Mouse (Mus musculus) midbrain, embryonic 13.5 days (tissue): ENCODE measurements at regions not wholly inside any gene's neighbourhood (a gene's known extent, or its start where the extent isn't known, plus 50 kb on each side); places are given as distances from the start of the nearest gene placed in this dataset.
"Not testable (repeated sequence)": the region's sequence is repeated elsewhere in the genome, so short reads cannot be mapped to it uniquely, and the experiment has no call there.

Experiments used
- ATAC-seq: fragments of 200-750 bp; cut with Nextera tagmentation; 2 replicates; pipeline ENCODE4 v1.8.0; 2017; ENCODE audit warnings: mild to moderate bottlenecking, moderate TSS enrichment, moderate library complexity
- H3K27ac ChIP-seq: fragments of 300-500 bp; sonication (generic); 2 replicates; pipeline ENCODE4 v1.5.1; 2015; ENCODE audit warnings: inconsistent platforms, mild to moderate bottlenecking, moderate library complexity
- H3K27me3 ChIP-seq: fragments of 300-500 bp; sonication (generic); 2 replicates; pipeline ENCODE4 v1.6.1; 2015; ENCODE audit warnings: mild to moderate bottlenecking, inconsistent platforms
- H3K36me3 ChIP-seq: fragments of 300-500 bp; sonication (generic); 2 replicates; pipeline ENCODE4 v1.6.1; 2015; ENCODE audit warnings: mild to moderate bottlenecking, inconsistent platforms
- H3K4me1 ChIP-seq: fragments of 300-500 bp; sonication (generic); replicated peaks from 2 replicates; pipeline ENCODE4 v1.6.1; 2015; ENCODE audit warnings: inconsistent platforms
- H3K4me2 ChIP-seq: fragments of 300-500 bp; sonication (generic); replicated peaks from 2 replicates; pipeline ENCODE4 v1.6.1; 2015; ENCODE audit warnings: moderate library complexity, mild to moderate bottlenecking, inconsistent platforms
- H3K4me3 ChIP-seq: fragments of 300-500 bp; sonication (generic); replicated peaks from 2 replicates; pipeline ENCODE4 v1.5.1; 2015; ENCODE audit warnings: mild to moderate bottlenecking, inconsistent platforms
- H3K9ac ChIP-seq: fragments of 300-500 bp; sonication (generic); replicated peaks from 2 replicates; pipeline ENCODE4 v1.6.1; 2015; ENCODE audit warnings: mild to moderate bottlenecking, inconsistent platforms
- H3K9me3 ChIP-seq: fragments of 300-500 bp; sonication (generic); 2 replicates; pipeline ENCODE4 v1.6.1; 2016; ENCODE audit warnings: mild to moderate bottlenecking, inconsistent platforms
- WGBS: fragments of 180-500 bp; shearing (Covaris S2); methylation state at CpG from one replicate; pipeline ENCODE4 v1.1.7; 2015; 5-methylcytosine and 5-hydroxymethylcytosine counted together

DNA sequence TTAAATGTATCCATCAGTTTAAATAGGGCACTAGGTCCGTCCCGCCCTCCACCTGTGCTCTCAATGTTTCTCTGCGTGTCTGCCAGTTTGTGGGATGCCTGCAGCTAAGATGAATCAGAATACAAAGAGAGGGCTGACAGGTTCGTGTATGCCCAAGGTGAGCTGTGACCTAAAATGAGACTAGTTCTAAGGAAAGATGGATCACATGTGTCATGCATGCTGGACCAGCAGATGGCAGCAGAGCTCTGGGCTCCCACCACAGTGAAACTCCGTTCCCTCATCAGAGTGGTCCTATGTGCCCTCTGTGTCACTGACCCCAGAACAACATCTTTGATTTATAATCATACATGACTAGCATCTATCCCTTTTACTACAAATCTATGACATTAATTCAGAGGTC, 180.3 kb downstream of the 1700010I14Rik start:
- no peaks in the 10 kb centered on the region for H3K9me3 ChIP-seq
- H3K4me3 ChIP-seq: peak overlapping the region; percentile 50
- no peaks in the 10 kb centered on the region for H3K36me3 ChIP-seq
- peak overlapping the region; percentile 75 for H3K9ac ChIP-seq
- peak; percentile 74 for ATAC-seq
- H3K4me1 ChIP-seq: peaks cover 31% of the 10 kb centered on the region
- no peaks in the 10 kb centered on the region for H3K27me3 ChIP-seq
- 2% methylated on average over 5 of the region's 5 CpGs for WGBS
- H3K27ac ChIP-seq: peak overlapping the region; percentile 91
- H3K4me2 ChIP-seq: peak overlapping the region; percentile 90

DNA sequence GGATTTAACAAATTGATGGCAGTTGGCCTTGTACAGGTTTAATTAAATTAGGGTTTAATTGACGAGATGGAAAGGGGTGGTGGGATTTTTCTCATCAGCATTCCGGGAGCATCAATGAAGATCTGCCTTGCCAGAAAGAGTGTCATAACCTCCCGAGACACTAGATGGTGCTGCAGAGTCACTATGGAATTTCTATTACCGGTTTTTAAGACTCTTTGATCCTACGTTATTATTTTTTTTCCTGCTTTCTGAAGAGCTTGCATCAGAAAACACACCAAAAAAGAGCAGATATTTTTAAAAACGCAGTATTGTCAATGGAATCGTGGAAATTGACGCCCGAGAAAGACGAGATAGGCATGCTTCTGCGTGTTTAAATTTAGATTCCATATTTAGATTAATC, 181.2 kb downstream of the 1700010I14Rik start:
- Histone ChIP-seq H3K27ac (peak overlapping the region; percentile 51; the same call in 1 of the 2 replicates), H3K36me3 (no peaks in the 10 kb centered on the region), H3K9me3 (no peaks in the 10 kb centered on the region; the same call in 1 of the 2 replicates), H3K9ac (0 out of 2 replicates have a peak overlapping the region, but pooled peaks have one; percentile 3), H3K4me3 (no peak overlapping the region), H3K27me3 (no peaks in the 10 kb centered on the region), H3K4me1 (peaks cover 31% of the 10 kb centered on the region), H3K4me2 (peak overlapping the region; percentile 31)
- 15% methylated on average over 11 of the region's 11 CpGs for WGBS
- no peak for ATAC-seq

DNA sequence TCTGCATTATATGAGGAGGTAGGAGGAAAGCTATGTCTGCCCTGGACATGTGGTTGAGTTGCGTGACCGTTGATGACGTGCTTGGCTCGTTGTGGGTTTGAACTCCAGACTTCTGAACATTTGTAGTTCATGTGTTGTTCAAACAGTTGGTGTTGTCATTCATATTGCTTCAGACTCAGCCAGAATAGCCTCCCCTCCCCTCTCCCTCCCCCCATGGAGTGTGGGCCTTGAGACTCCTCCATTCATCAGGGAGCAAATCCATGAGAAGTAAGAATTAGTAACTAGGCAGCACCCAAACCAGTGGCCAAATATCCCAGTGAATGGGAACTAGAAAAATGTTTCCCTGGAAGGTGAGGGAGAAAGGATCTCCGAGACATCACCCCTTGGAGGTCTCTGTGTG, 209.0 kb downstream of the 1700010I14Rik start:
- H3K9me3 ChIP-seq: no peaks in the 10 kb centered on the region
- H3K4me3 ChIP-seq: no peak overlapping the region
- H3K36me3 ChIP-seq: no peaks in the 10 kb centered on the region
- no peak overlapping the region for H3K27ac ChIP-seq
- H3K27me3 ChIP-seq: no peaks in the 10 kb centered on the region
- H3K4me1 ChIP-seq: no peaks in the 10 kb centered on the region
- no peak overlapping the region for H3K9ac ChIP-seq
- no peak for ATAC-seq
- H3K4me2 ChIP-seq: no peak overlapping the region
- WGBS: 88% methylated on average over 5 of the region's 5 CpGs

DNA sequence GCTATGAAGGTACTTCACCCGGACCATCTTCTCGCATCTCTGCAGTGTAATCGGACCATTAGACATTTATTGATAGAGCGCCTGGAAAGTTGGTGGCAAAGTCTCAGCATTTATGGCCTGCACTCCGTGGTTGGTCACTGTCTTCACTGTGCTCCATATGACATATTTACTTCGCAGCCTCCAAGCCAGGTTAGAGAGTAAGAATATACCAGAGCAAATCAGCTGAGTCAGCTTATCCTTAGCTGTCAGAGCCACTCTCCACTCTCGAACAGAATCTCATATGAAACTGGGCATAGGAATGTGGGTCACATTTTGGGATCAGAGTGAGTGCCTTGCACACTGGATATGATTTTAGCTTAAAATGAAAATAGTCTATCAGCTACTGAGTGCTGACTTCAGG, 212.3 kb downstream of the 1700010I14Rik start:
- Histone ChIP-seq H3K27me3 (no peaks in the 10 kb centered on the region), H3K27ac (no peak overlapping the region), H3K4me2 (no peak overlapping the region), H3K9ac (no peak overlapping the region), H3K9me3 (no peaks in the 10 kb centered on the region), H3K4me1 (peaks cover 4% of the 10 kb centered on the region; the same call in 1 of the 2 replicates), H3K36me3 (no peaks in the 10 kb centered on the region), H3K4me3 (no peak overlapping the region)
- no peak for ATAC-seq
- WGBS: 95% methylated on average over 7 of the region's 7 CpGs

DNA sequence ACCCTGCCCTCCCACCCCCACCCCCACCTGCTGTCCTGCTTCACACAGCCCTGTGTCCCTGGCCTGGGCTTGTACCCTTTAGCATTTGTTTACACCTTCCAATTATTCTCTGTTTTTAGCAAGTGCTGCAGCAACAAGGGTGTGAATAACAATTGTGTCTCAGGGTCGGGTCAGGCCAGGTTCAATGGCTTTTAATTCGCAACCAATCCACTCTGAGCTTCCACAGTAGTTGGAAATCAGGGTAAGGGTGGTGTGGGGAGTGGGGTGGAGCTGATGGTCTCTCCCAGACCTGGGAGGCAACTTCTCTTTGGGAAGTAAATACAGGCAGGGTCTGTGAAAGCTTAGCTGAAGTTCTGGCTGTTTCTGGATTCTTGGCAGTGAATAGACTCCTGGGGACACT, 214.4 kb downstream of the 1700010I14Rik start:
- H3K4me2 ChIP-seq: no peak overlapping the region
- H3K9ac ChIP-seq: no peak overlapping the region
- no peaks in the 10 kb centered on the region for H3K9me3 ChIP-seq
- H3K4me3 ChIP-seq: no peak overlapping the region
- H3K27me3 ChIP-seq: no peaks in the 10 kb centered on the region
- WGBS: 5% methylated on average over 2 of the region's 2 CpGs
- no peak for ATAC-seq
- no peaks in the 10 kb centered on the region for H3K36me3 ChIP-seq
- H3K4me1 ChIP-seq: peaks cover 4% of the 10 kb centered on the region; the same call in 1 of the 2 replicates
- no peak overlapping the region for H3K27ac ChIP-seq

DNA sequence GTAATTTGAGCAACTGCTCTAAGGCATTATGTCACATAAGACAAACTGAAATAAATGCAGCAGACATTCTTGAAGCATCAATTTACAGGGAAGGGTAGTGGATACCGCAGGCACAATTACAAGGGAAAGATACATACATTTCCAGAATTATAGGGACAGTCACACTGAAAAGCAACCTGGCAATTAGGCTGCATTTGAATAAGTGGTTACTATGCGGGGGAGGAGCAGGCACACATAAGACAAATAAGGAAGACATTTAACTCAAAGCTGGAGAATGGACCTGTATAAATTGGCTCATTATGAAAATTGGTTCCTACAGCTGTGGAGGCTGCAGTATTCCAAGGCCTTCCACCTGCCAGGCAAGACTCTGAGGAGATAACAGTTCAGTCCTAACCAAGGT, 211.2 kb upstream of the Gm17728 start:
- no peak overlapping the region for H3K27ac ChIP-seq
- no peaks in the 10 kb centered on the region for H3K27me3 ChIP-seq
- H3K9ac ChIP-seq: no peak overlapping the region
- no peak overlapping the region for H3K4me2 ChIP-seq
- no peak overlapping the region for H3K4me3 ChIP-seq
- 88% methylated on average over 2 of the region's 2 CpGs for WGBS
- H3K9me3 ChIP-seq: no peaks in the 10 kb centered on the region
- H3K36me3 ChIP-seq: no peaks in the 10 kb centered on the region
- no peak for ATAC-seq
- H3K4me1 ChIP-seq: no peaks in the 10 kb centered on the region

DNA sequence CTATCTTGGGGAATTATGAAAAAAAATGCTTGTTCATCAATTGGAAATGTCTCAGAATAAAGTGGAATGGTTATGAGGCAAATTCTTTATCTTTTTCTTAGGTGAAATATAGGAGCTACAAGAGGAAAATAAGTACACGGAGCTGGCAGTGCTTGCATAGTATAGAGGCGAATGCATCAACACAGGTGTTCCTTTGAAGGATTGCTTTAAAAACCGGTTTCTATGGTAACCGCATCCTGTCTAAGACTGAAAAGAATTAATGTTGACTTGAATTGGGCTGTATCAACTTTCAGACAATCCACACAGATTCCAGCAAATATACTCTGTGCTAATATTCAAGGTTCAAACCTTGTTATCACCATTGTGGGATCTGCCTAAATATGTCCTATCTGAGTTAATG, 198.8 kb upstream of the Gm17728 start:
- no peaks in the 10 kb centered on the region for H3K27me3 ChIP-seq
- ATAC-seq: no peak
- WGBS: 79% methylated on average over 4 of the region's 4 CpGs

DNA sequence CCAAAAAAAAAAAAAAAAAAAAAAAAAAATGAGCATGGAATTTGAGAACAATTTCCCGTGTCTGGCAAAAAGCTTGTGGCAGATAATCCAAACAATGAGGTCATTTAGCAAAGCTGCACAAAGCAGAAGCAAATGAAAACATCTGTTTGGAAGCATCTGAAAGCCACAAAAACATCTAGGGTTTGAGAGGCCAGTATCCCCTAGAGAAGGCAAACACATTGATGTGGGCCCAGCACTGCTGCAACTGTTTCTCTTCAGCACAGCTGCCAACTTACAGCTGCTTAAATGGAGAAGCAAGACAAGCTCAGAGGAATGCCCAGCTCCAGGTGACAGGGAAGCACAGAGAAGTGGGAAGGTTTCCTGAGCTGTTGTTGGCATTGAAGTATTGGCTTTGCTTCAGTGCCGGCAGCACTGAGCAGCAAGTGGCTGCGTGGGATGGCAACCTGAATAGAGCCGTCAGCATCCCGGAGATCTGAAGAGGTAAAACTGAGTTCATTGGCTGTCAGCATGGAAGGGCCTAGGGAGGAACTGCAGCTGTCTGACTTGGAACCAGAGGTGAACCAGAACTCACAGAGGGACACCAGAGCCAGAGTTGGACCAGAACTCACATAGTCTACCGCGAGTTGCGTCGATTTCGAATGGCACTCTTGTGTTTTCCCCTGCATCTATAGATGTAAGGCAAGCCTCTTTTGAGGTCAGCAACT, 193.8 kb upstream of the Gm17728 start:
- H3K9ac ChIP-seq: no peak overlapping the region
- ATAC-seq: no peak
- H3K27ac ChIP-seq: no peak overlapping the region
- WGBS: 71% methylated on average over 10 of the region's 10 CpGs
- H3K9me3 ChIP-seq: no peaks in the 10 kb centered on the region
- no peak overlapping the region for H3K4me2 ChIP-seq
- H3K4me3 ChIP-seq: no peak overlapping the region
- no peaks in the 10 kb centered on the region for H3K4me1 ChIP-seq
- no peaks in the 10 kb centered on the region for H3K27me3 ChIP-seq
- no peaks in the 10 kb centered on the region for H3K36me3 ChIP-seq

More for the DNA sequence above, 198.8 kb upstream of the Gm17728 start:
- Histone ChIP-seq H3K27ac (no peak overlapping the region), H3K4me1 (no peaks in the 10 kb centered on the region), H3K9ac (no peak overlapping the region), H3K36me3 (no peaks in the 10 kb centered on the region), H3K9me3 (no peaks in the 10 kb centered on the region), H3K4me2 (no peak overlapping the region), H3K4me3 (no peak overlapping the region)

DNA sequence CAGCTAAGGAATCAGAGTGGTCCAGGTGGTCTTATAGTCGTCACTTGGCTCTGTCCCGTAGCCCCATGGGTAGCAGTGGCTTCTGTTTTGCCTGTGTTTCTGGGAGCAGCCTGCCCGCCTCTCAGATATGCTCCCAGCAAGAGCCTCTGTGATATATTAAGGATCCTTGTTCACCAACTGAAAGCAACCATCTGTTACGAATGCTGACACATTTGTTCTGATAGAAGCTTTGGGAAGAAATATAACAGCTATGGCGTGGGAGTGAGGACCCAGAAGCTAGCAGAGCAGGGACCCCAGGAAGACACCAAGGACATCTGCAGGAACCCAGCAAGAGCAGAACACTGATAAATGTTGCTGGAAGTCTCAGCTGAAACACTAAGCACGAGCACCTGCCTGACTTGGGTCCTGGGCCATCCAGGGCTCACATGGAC, 186.7 kb upstream of the Gm17728 start:
- no peak for ATAC-seq
- 84% methylated on average over 6 of the region's 6 CpGs for WGBS

DNA sequence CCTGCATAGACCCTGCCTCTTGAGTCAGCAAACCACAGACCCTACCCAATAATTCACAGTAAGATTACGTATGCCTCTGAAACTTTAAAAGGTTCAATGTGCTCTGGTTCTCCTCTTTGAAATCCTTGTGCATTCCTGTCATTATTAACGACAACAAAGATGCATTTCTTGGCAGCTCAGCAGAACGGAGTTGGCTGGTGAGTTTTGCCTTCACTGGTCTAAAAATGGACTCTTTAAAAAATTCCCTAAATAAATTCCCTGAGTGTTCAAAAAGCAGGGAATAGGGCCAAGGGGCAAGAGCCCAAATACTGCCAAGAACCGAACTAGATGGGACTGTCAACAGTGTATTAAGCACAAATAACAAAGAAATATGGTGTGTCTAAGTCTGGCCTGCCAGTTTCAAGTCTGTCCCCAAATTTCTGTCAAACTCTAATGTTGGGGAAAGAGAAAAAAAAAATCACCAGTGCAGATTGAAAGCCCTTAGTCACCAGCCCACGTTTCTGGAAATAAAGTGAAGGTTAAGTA, 163.2 kb upstream of the Gm17728 start:
- Histone ChIP-seq H3K4me2 (no peak overlapping the region), H3K27me3 (no peaks in the 10 kb centered on the region), H3K4me1 (no peaks in the 10 kb centered on the region), H3K9ac (no peak overlapping the region), H3K4me3 (no peak overlapping the region), H3K27ac (no peak overlapping the region), H3K9me3 (peaks cover 5% of the 10 kb centered on the region; the same call in 1 of the 2 replicates), H3K36me3 (no peaks in the 10 kb centered on the region)
- 72% methylated on average over 5 of the region's 5 CpGs for WGBS
- no peak for ATAC-seq

More for the DNA sequence above, 186.7 kb upstream of the Gm17728 start:
- H3K4me3 ChIP-seq: no peak overlapping the region
- no peak overlapping the region for H3K4me2 ChIP-seq
- H3K27ac ChIP-seq: no peak overlapping the region
- H3K9me3 ChIP-seq: no peaks in the 10 kb centered on the region
- no peaks in the 10 kb centered on the region for H3K27me3 ChIP-seq
- H3K9ac ChIP-seq: no peak overlapping the region
- H3K4me1 ChIP-seq: no peaks in the 10 kb centered on the region
- H3K36me3 ChIP-seq: no peaks in the 10 kb centered on the region

DNA sequence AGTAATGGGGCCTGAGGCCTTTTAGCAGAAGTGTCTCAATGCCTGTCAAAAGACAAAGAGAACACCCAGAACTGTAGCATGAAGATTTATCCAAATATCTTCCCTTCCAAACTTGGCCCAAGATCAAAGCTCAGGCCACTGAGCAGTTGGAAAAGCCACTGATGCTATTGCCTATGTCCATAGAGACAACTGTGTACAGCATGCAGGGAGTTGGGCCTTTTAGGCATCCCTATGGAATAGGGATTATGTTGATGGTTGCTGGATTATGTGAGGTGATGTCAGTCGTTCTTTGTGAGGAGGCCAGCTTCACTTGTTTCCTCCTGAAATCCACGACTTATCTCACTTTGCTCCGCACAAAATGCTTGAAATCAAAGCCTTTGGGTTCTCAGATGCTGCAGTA, 153.1 kb upstream of the Gm17728 start:
- H3K27ac ChIP-seq: no peak overlapping the region
- H3K27me3 ChIP-seq: no peaks in the 10 kb centered on the region
- 59% methylated on average over 3 of the region's 3 CpGs for WGBS
- ATAC-seq: no peak
- H3K4me2 ChIP-seq: no peak overlapping the region
- H3K9ac ChIP-seq: no peak overlapping the region
- no peak overlapping the region for H3K4me3 ChIP-seq
- H3K36me3 ChIP-seq: no peaks in the 10 kb centered on the region
- H3K4me1 ChIP-seq: no peaks in the 10 kb centered on the region
- no peaks in the 10 kb centered on the region for H3K9me3 ChIP-seq

DNA sequence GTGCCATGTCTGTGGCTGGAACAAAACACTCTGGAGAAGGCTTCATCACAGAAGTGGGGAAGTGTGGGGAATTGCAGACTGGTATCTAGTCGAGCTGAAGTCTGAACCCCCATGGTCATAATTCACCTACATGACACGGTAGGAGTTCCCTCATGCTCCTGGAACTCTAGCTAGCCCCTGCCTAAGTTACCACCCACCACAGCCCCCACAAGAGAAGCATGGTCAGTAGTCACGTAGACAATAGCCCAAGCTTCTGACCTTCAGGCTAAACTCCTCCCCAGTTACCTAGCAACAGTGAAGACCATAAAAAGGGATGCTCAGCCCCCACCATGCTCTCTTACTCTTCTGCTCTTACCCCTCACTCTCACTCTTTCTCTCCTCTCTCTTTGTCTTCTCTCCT, 143.8 kb upstream of the Gm17728 start:
- not testable (repeated sequence) for H3K4me3 ChIP-seq, H3K4me2 ChIP-seq, H3K9me3 ChIP-seq, H3K4me1 ChIP-seq, H3K27me3 ChIP-seq, ATAC-seq, H3K36me3 ChIP-seq, H3K27ac ChIP-seq, H3K9ac ChIP-seq
- 45% methylated on average over 3 of the region's 3 CpGs for WGBS
